Mouse (Mus musculus) liver, embryonic 18 days (tissue): ENCODE measurements around the gene Olfr1357. TPM values are rescaled to one million over a fixed set of nuclear protein-coding genes. Genes with fewer than 3 reads are reported as not detected.

ENCODE experiments used
- polyA plus RNA-seq: library from polyadenylated mRNA; depleted of rRNA; stranded (reverse); fragments of >200 nt; gene quantifications from 2 replicates; pipeline ENCODE4 v1.2.3, GENCODE M21; 2012; rRNA removed

Gene Olfr1357
- polyA plus RNA-seq = not detected in 2 replicates

DNA sequence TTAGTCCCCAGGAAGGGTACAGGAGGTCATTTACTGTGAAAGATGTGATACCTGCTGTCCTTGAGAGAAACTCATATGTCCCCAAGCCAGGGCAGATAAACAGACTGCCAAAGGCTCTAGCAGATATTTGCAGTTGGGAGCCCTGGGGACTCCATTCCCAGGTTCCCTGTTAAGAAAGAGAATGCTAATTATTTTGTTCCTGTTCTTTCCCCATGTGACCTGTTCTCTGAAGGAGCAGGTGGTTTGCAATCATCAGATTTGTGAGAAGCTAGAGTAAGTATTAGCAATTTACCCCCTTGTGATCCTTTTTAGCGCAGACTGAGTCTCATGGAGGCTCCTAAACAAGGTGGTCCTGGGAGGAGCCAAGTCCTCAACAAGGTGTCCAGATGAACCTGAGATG lies at the start of gene Olfr1357:
Gene Olfr1357, minus strand, starts transcription at position 101 of the 400 bp plus-strand sequence.

DNA sequence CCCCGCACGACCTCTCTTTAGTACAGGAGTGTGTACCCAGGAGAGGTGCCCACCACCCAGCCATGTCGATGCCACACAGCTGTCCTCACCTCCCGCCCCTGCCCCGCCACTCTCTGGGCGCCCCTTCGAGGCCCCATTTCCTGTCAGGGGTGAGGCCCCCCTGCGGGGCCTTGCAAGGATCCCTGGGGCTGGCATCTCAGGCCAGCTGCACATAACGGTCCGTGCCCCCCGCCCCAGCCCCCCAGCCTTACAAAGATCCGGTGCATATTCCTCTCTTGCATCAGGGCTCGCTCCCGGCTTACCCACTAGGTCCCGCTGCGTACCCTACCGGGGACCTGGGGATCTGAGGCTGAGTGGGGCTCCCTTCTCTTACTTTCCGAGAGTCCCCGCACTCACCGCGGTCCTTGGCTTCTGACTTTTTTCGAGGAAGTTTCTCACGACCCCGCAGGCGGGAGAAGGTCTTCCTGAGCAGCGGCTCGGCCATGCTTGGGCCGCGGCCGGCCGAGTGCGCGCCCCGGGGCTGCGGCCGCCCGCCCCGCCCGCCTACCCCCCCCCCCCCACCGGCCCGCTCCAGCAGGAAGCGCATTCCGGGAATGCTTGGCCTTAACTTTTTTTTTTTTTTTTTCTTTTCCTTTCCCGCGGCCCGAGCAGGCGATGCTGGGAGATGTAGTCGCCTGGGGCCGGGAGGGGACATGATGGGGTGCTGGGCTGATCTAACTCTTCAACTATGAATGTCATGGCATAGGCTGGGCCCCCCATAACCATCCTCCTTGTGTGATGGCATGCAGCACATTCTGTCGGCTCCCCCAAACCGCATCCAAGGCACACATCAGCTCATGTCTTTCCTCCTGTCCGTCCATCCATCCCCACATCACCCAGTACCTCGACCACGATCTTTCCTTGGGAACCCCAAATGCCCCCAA lies 26.2 kb downstream of the Olfr1357 start, which contains the start of gene Syde1:
Gene Syde1, minus strand, starts transcription at position 559 of the 923 bp plus-strand sequence.

DNA sequence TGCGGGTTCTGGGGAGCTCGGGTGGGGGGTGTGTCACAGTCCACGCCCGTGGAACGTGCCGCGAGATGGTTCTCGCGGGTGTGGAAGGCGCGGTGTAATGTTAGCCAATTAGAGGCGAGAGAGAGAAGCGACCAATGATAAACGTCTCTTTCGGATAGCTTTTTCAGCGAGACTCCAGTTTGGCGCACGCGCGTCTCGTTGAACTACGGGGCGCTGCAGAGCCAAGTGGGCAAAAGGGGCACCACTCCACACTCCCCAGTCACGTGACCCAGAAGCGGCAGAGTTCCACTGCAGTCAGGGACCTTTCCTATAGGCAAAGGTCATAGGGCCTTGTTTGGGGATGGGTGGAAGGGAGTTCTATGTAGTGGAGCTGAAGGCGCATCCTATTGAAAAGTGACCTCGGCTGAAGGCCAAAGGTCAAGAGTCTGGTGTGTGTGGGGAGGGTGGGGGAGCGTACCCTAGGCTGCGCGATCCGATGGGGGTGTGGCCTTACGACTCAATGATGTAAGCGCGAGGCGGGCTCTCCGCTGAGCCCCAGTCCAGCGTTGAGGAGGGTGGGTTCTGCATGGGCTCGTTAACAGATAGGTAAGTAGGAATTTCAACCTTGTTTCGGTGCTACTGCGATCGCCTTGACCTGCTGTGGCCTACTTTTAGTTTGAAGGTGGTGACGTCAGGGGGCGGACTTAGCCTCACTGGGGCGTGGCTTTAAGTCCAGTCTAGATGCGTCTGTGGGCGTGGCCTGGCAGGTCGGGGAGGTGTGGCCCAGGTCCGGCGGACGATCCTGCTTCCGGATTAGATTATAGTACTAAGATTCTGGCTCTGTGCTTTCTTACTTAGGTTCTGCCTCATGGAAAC lies 43.4 kb downstream of the Olfr1357 start, which contains the start of gene Ilvbl:
Gene Ilvbl, plus strand, starts transcription at position 97 of the 855 bp plus-strand sequence.

Other genes with a start within 250 kb of the Olfr1357 start
- 75.8 and 87.1 TPM in 2 replicates for gene Rrp1, start 205.0 kb downstream of the Olfr1357 start, polyA plus RNA-seq
- gene Cstb, start 192.4 kb downstream of the Olfr1357 start, polyA plus RNA-seq = 87.9 and 95.2 TPM in 2 replicates
- 6.8 and 7.9 TPM in 2 replicates for gene Pdxk, start 153.1 kb downstream of the Olfr1357 start, polyA plus RNA-seq
- 0.20 TPM in 1 of 2 replicates, not detected in the other for gene Olfr1358, start 100.6 kb downstream of the Olfr1357 start, polyA plus RNA-seq
- 14.4 and 17.4 TPM in 2 replicates for gene Ilvbl, start 43.7 kb downstream of the Olfr1357 start, polyA plus RNA-seq
- 2.9 TPM in 2 replicates for gene Syde1, start 26.1 kb downstream of the Olfr1357 start, polyA plus RNA-seq
- gene Casp14, start 100.2 kb upstream of the Olfr1357 start, polyA plus RNA-seq = not detected in 2 replicates
- not detected in 2 replicates for gene Ccdc105, start 135.0 kb upstream of the Olfr1357 start, polyA plus RNA-seq
- gene Slc1a6, start 162.4 kb upstream of the Olfr1357 start, polyA plus RNA-seq = 0.22 and 0.27 TPM in 2 replicates
- gene Olfr1356, start 234.1 kb upstream of the Olfr1357 start, polyA plus RNA-seq = not detected in 2 replicates